Mouse (Mus musculus): ENCODE data around the gene Prr14. TPM values are rescaled to one million over a fixed set of nuclear protein-coding genes. Genes with fewer than 3 reads are reported as not detected.
"Not testable (repeated sequence)": the region's sequence is repeated elsewhere in the genome, so short reads cannot be mapped to it uniquely, and the experiment has no call there.

Gene Prr14
- polyA plus RNA-seq, 1 experiment from 2014 or later, result 38.8 TPM

- no peak overlapping the region for H3K4me2 ChIP-seq
- H3K27me3 ChIP-seq (replicated peaks), result no peaks in the 10 kb centered on the region
- WGBS, result 75% methylated on average over 3 of the region's 3 CpGs
- no peak overlapping the region for H3K4me3 ChIP-seq (replicated peaks)
- ATAC-seq (ENCODE audit: insufficient read depth, low FRiP score, low read depth), result no peak
- no peak overlapping the region for H3K9ac ChIP-seq
- peaks cover 39% of the 10 kb centered on the region for H3K36me3 ChIP-seq
- no peaks in the 10 kb centered on the region for H3K9me3 ChIP-seq
- no peaks in the 10 kb centered on the region for H3K4me1 ChIP-seq
- no peak overlapping the region for H3K27ac ChIP-seq
Measured at GRCm38 (mm10) chr7:127491846-127492245, 32.4 kb downstream of the Prr14 start.

- H3K9me3 ChIP-seq, result no peaks in the 10 kb centered on the region
- no peaks in the 10 kb centered on the region for H3K4me1 ChIP-seq
- no peak overlapping the region for H3K9ac ChIP-seq
- H3K27me3 ChIP-seq (replicated peaks), result no peaks in the 10 kb centered on the region
- peak; percentile 56; the same call in 1 of the 2 replicates for ATAC-seq (ENCODE audit: insufficient read depth, low FRiP score, low read depth)
- peaks cover 18% of the 10 kb centered on the region for H3K36me3 ChIP-seq
- no peak overlapping the region for H3K27ac ChIP-seq
- H3K4me2 ChIP-seq, result no peak overlapping the region
- H3K4me3 ChIP-seq (replicated peaks), result no peak overlapping the region
Measured at GRCm38 (mm10) chr7:127494648-127495047, 35.2 kb downstream of the Prr14 start.

GRCm38 (mm10) chr7:127497382-127497781 lies 38.0 kb downstream of the Prr14 start:
- Histone ChIP-seq H3K4me1 (no peaks in the 10 kb centered on the region), H3K4me3 (replicated peaks) (no peak overlapping the region), H3K27ac (no peak overlapping the region), H3K9ac (no peak overlapping the region), H3K4me2 (no peak overlapping the region), H3K36me3 (no peaks in the 10 kb centered on the region), H3K9me3 (no peaks in the 10 kb centered on the region), H3K27me3 (replicated peaks) (no peaks in the 10 kb centered on the region)
- no peak for ATAC-seq (ENCODE audit: insufficient read depth, low FRiP score, low read depth)
- WGBS, result 72% methylated on average over 2 of the region's 2 CpGs

- Histone ChIP-seq H3K27ac (no peak overlapping the region), H3K4me2 (no peak overlapping the region), H3K4me1 (no peaks in the 10 kb centered on the region), H3K4me3 (replicated peaks) (no peak overlapping the region), H3K27me3 (replicated peaks) (no peaks in the 10 kb centered on the region), H3K9me3 (no peaks in the 10 kb centered on the region), H3K9ac (no peak overlapping the region), H3K36me3 (no peaks in the 10 kb centered on the region)
- 35% methylated on average over 3 of the region's 3 CpGs for WGBS
- ATAC-seq (ENCODE audit: insufficient read depth, low FRiP score, low read depth), result no peak
Measured at GRCm38 (mm10) chr7:127498407-127498806, 39.0 kb downstream of the Prr14 start.

- no peaks in the 10 kb centered on the region for H3K27me3 ChIP-seq (replicated peaks)
- no peak overlapping the region for H3K4me3 ChIP-seq (replicated peaks)
- H3K9me3 ChIP-seq, result no peaks in the 10 kb centered on the region
- no peaks in the 10 kb centered on the region for H3K4me1 ChIP-seq
- H3K27ac ChIP-seq, result no peak overlapping the region
- no peaks in the 10 kb centered on the region for H3K36me3 ChIP-seq
- WGBS, result 95% methylated on average over 3 of the region's 3 CpGs
- no peak overlapping the region for H3K4me2 ChIP-seq
- no peak for ATAC-seq (ENCODE audit: insufficient read depth, low FRiP score, low read depth)
- H3K9ac ChIP-seq, result no peak overlapping the region
Measured at GRCm38 (mm10) chr7:127508291-127508690, 48.9 kb downstream of the Prr14 start.

GRCm38 (mm10) chr7:127509830-127510229 lies 50.4 kb downstream of the Prr14 start:
- H3K9ac ChIP-seq; H3K36me3 ChIP-seq; ATAC-seq (ENCODE audit: insufficient read depth, low FRiP score, low read depth); H3K9me3 ChIP-seq; H3K4me2 ChIP-seq; H3K27ac ChIP-seq; H3K4me1 ChIP-seq; H3K4me3 ChIP-seq (replicated peaks); H3K27me3 ChIP-seq (replicated peaks): not testable (repeated sequence)
- 80% methylated on average over 4 of the region's 4 CpGs for WGBS

- ATAC-seq (ENCODE audit: insufficient read depth, low FRiP score, low read depth), result no peak
- Histone ChIP-seq H3K36me3 (peaks cover 6% of the 10 kb centered on the region; the same call in 1 of the 2 replicates), H3K4me2 (peak overlapping the region; percentile 66), H3K27me3 (replicated peaks) (no peaks in the 10 kb centered on the region), H3K9ac (no peak overlapping the region), H3K4me3 (replicated peaks) (peak overlapping the region; percentile 82), H3K9me3 (no peaks in the 10 kb centered on the region), H3K4me1 (peaks cover 5% of the 10 kb centered on the region; the same call in 1 of the 2 replicates), H3K27ac (peak overlapping the region; percentile 99)
- 34% methylated on average over 8 of the region's 8 CpGs for WGBS
Measured at GRCm38 (mm10) chr7:127511241-127511640, 51.8 kb downstream of the Prr14 start.

- H3K4me1 ChIP-seq, result peaks cover 5% of the 10 kb centered on the region; the same call in 1 of the 2 replicates
- peak; percentile 97 for ATAC-seq (ENCODE audit: insufficient read depth, low FRiP score, low read depth)
- H3K36me3 ChIP-seq, result peaks cover 8% of the 10 kb centered on the region
- H3K4me3 ChIP-seq (replicated peaks), result peak within 1 kb of the TSS; percentile 82
- H3K27me3 ChIP-seq (replicated peaks), result no peaks in the 10 kb centered on the region
- H3K9me3 ChIP-seq, result no peaks in the 10 kb centered on the region
- under 1% methylated on average over 37 of the region's 37 CpGs for WGBS
- peak within 1 kb of the TSS; percentile 94 for H3K9ac ChIP-seq
- H3K27ac ChIP-seq, result peak within 1 kb of the TSS; percentile 99
- peak within 1 kb of the TSS; percentile 66 for H3K4me2 ChIP-seq
Measured at GRCm38 (mm10) chr7:127511808-127512230, 52.4 kb downstream of the Prr14 start, which contains the start of gene Srcap. TSS of gene Srcap (plus strand) at chr7:127511983.

GRCm38 (mm10) chr7:127512231-127513015 lies 53.0 kb downstream of the Prr14 start:
- H3K4me2 ChIP-seq, result peak overlapping the region; percentile 58
- H3K27me3 ChIP-seq (replicated peaks), result no peaks in the 10 kb centered on the region
- WGBS, result 0% methylated on average over 35 of the region's 93 CpGs
- peak overlapping the region; percentile 82 for H3K4me3 ChIP-seq (replicated peaks)
- peak overlapping the region; percentile 94 for H3K9ac ChIP-seq
- H3K4me1 ChIP-seq, result peaks cover 5% of the 10 kb centered on the region; the same call in 1 of the 2 replicates
- peaks cover 14% of the 10 kb centered on the region for H3K36me3 ChIP-seq
- H3K9me3 ChIP-seq, result no peaks in the 10 kb centered on the region
- ATAC-seq (ENCODE audit: insufficient read depth, low FRiP score, low read depth), result peak; percentile 82
- H3K27ac ChIP-seq, result peak overlapping the region; percentile 99

GRCm38 (mm10) chr7:127513016-127513390 lies 53.6 kb downstream of the Prr14 start:
- H3K9ac ChIP-seq, result no peak overlapping the region; the same call in 1 of the 2 replicates
- peak overlapping the region; percentile 82 for H3K4me3 ChIP-seq (replicated peaks)
- peak overlapping the region; percentile 99 for H3K27ac ChIP-seq
- WGBS, result 21% methylated on average over 8 of the region's 8 CpGs
- H3K4me1 ChIP-seq, result peaks cover 5% of the 10 kb centered on the region; the same call in 1 of the 2 replicates
- peaks cover 20% of the 10 kb centered on the region for H3K36me3 ChIP-seq
- H3K9me3 ChIP-seq, result no peaks in the 10 kb centered on the region
- no peak for ATAC-seq (ENCODE audit: insufficient read depth, low FRiP score, low read depth)
- H3K27me3 ChIP-seq (replicated peaks), result no peaks in the 10 kb centered on the region
- peak overlapping the region; percentile 58 for H3K4me2 ChIP-seq

GRCm38 (mm10) chr7:127513781-127514180 lies 54.4 kb downstream of the Prr14 start:
- ATAC-seq (ENCODE audit: insufficient read depth, low FRiP score, low read depth), result no peak

GRCm38 (mm10) chr7:127515846-127516245 lies 56.4 kb downstream of the Prr14 start:
- WGBS, result 91% methylated on average over 7 of the region's 7 CpGs
- H3K4me3 ChIP-seq (replicated peaks), result no peak overlapping the region
- no peaks in the 10 kb centered on the region for H3K9me3 ChIP-seq
- H3K4me1 ChIP-seq, result peaks cover 5% of the 10 kb centered on the region; the same call in 1 of the 2 replicates
- ATAC-seq (ENCODE audit: insufficient read depth, low FRiP score, low read depth), result no peak
- H3K36me3 ChIP-seq, result peaks cover 29% of the 10 kb centered on the region
- no peak overlapping the region for H3K4me2 ChIP-seq
- H3K27ac ChIP-seq, result no peak overlapping the region
- no peaks in the 10 kb centered on the region for H3K27me3 ChIP-seq (replicated peaks)
- no peak overlapping the region for H3K9ac ChIP-seq

More at GRCm38 (mm10) chr7:127513781-127514180, 54.4 kb downstream of the Prr14 start:
- H3K27me3 ChIP-seq (replicated peaks), result no peaks in the 10 kb centered on the region
- H3K9ac ChIP-seq, result no peak overlapping the region; the same call in 1 of the 2 replicates
- H3K9me3 ChIP-seq, result no peaks in the 10 kb centered on the region
- WGBS, result 66% methylated on average over 3 of the region's 3 CpGs
- H3K4me1 ChIP-seq, result peaks cover 5% of the 10 kb centered on the region; the same call in 1 of the 2 replicates
- H3K36me3 ChIP-seq, result peaks cover 20% of the 10 kb centered on the region
- peak overlapping the region; percentile 82; the same call in 1 of the 2 replicates for H3K4me3 ChIP-seq (replicated peaks)
- H3K4me2 ChIP-seq, result peak overlapping the region; percentile 58
- H3K27ac ChIP-seq, result peak overlapping the region; percentile 99; the same call in 1 of the 2 replicates
